Comparison of ENCODE assay signal across 9 mouse cellular contexts in the genomic region with DNA sequence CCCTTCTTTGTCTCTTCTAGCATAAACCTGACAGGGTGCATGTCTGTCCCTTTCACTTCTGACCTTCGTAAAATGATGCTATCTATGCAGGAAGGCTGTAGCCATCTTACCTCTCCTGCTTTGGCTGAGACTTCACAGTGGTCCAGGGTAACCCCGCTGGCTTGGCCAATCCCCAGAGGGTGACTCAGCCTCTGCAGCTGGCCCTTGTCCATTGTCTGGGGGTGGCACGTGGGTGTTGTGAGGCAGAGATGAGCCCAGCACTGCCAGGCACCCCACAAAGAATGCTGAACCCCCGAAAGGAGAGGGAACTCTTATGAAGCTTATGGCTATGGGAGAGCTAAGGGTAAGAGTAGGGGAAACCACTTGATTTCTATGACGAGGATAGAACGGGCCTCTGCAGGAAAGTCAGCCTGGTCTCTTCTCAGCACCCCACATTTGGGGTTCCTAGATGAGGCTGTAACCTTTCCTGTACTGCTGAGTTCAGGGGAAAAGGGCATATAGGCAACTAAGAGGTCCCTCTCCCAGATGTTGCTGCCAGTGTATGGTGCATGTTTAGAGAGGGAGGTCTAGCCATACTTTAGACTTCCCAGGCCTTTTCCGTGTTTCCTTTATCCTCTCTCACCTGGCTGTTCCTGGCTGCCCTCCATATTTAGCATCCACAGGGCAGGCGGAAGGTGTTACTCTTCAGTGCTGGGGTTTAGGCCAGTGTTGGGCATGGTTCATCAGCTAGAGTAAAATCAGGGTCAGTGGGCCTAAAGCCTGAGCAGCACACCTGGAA. TPM values are rescaled to one million over a fixed set of nuclear protein-coding genes. Genes with fewer than 3 reads are reported as not detected.
A peak's percentile ranks its signal among the peaks of the same experiment; 100 is the strongest.
DNase-seq lines count a peak whose midpoint lies in the region; ATAC-seq lines count a peak whose summit lies in the region.
"Had no signal": no experiment of that assay in that cellular context is flagged by ENCODE, and none has a peak within 500 bp of the region (broad histone marks: within the 10 kb centered on the region; RNA-seq: fewer than 3 reads in every experiment).

No protein-coding gene starts in this region.

- ATAC-seq in megakaryocyte-erythroid progenitor cell, adult 5-6 weeks (replicated peaks; ENCODE audit: low FRiP score, low TSS enrichment, poor library complexity, severe bottlenecking) = no peak
- ATAC-seq: forebrain, embryonic 14.5 days had no signal

- intact Hi-C loops in left cerebral cortex, postnatal 14 days (cut with DNase I) = no loop called here

- peak; percentile 55 for DNase-seq in adrenal gland, postnatal 10 days
- DNase-seq in adrenal gland, adult 18-20 months (ENCODE audit: low spot score in 2 of 2) = no peak
- DNase-seq in left cerebral cortex, adult 11 months (ENCODE audit: low spot score) = peak; percentile 75
- DNase-seq in left cerebral cortex, postnatal 14 days (ENCODE audit: low spot score in 2 of 2) = no peak
- peak; percentile 90 for DNase-seq in brain, adult 2 months (ENCODE audit: low read depth, low spot score)
- DNase-seq in layer of hippocampus, adult 9-11 months = peak; percentile 87
- no peak for DNase-seq in heart, adult 8-10 months (ENCODE audit: low spot score)

RNA-seq across cellular contexts. Expression of a gene that starts 9.8 kb away (rescaled TPM):
- total RNA-seq in adrenal gland, postnatal 10 days (2021) = 10 to 100 TPM; 23.9 to 28.4 TPM
- total RNA-seq in adrenal gland, adult 18-20 months (2021) = 10 to 100 TPM; 25.6 to 29.7 TPM
- 10 to 100 TPM; 83.5 to 86.6 TPM for total RNA-seq in left cerebral cortex, postnatal 14 days (2021)
- total RNA-seq in megakaryocyte-erythroid progenitor cell, adult 5-6 weeks (2014; fragmentation: Nextera tagmentation) = 18.7 and 31.1 TPM in 2 replicates
- 19.9 and 21.8 TPM in 2 replicates for total RNA-seq in megakaryocyte-erythroid progenitor cell, adult 5-6 weeks (2017)
- 10 to 100 TPM; 20.6 to 25.1 (median 23.0) TPM for total RNA-seq in heart, adult 8-10 months (2022)

RNA-seq across cellular contexts. Expression of a gene that starts 13.4 kb away (rescaled TPM):
- 10 to 100 TPM; 54.9 to 55.4 TPM for total RNA-seq in adrenal gland, postnatal 10 days (2021)
- total RNA-seq in adrenal gland, adult 18-20 months (2021) = 10 to 100 TPM; 39.9 to 63.2 TPM
- 100 to 1,000 TPM in 1 of 2 experiments, 10 to 100 TPM in 1; 95.3 to 109 TPM for total RNA-seq in left cerebral cortex, postnatal 14 days (2021)
- total RNA-seq in megakaryocyte-erythroid progenitor cell, adult 5-6 weeks (2014; fragmentation: Nextera tagmentation) = 24.5 and 34.8 TPM in 2 replicates
- total RNA-seq in megakaryocyte-erythroid progenitor cell, adult 5-6 weeks (2017) = 15.0 and 21.6 TPM in 2 replicates
- total RNA-seq in heart, adult 8-10 months (2022) = 10 to 100 TPM; 36.5 to 54.5 (median 37.7) TPM

RNA-seq across cellular contexts. Expression of a gene that starts 15.7 kb away (rescaled TPM):
- not detected for total RNA-seq in adrenal gland, postnatal 10 days (2021)
- total RNA-seq in adrenal gland, adult 18-20 months (2021) = not detected
- under 1 TPM in 1 of 2 experiments, not detected in 1; 0.17 TPM for total RNA-seq in left cerebral cortex, postnatal 14 days (2021)
- not detected in 2 replicates for total RNA-seq in megakaryocyte-erythroid progenitor cell, adult 5-6 weeks (2014; fragmentation: Nextera tagmentation)
- total RNA-seq in megakaryocyte-erythroid progenitor cell, adult 5-6 weeks (2017) = not detected in 2 replicates
- not detected for total RNA-seq in heart, adult 8-10 months (2022)

RNA-seq across cellular contexts. Expression of a gene that starts 34.8 kb away (rescaled TPM):
- total RNA-seq in adrenal gland, postnatal 10 days (2021) = under 1 TPM; 0.12 TPM
- total RNA-seq in adrenal gland, adult 18-20 months (2021) = under 1 TPM; 0.06 to 0.07 TPM
- under 1 TPM; 0.46 to 0.66 TPM for total RNA-seq in left cerebral cortex, postnatal 14 days (2021)
- not detected in 2 replicates for total RNA-seq in megakaryocyte-erythroid progenitor cell, adult 5-6 weeks (2014; fragmentation: Nextera tagmentation)
- total RNA-seq in megakaryocyte-erythroid progenitor cell, adult 5-6 weeks (2017) = 0.19 TPM in 1 of 2 replicates, not detected in the other
- under 1 TPM in 2 of 4 experiments, not detected in 2; 0.05 to 0.06 TPM for total RNA-seq in heart, adult 8-10 months (2022)

Comparison
In these comparisons a context has a peak if more than half of its experiments do, and no peak if none do; other contexts are left out.
1. DNase-seq: peak in adrenal gland, postnatal 10 days (single experiment), left cerebral cortex, adult 11 months (single experiment), brain, adult 2 months (single experiment) and layer of hippocampus, adult 9-11 months (single experiment); none in adrenal gland, adult 18-20 months (0 of 2), left cerebral cortex, postnatal 14 days (0 of 2) and heart, adult 8-10 months (single experiment).